Mouse (Mus musculus): ENCODE results near the gene Safb.

Safb gene

DNA sequence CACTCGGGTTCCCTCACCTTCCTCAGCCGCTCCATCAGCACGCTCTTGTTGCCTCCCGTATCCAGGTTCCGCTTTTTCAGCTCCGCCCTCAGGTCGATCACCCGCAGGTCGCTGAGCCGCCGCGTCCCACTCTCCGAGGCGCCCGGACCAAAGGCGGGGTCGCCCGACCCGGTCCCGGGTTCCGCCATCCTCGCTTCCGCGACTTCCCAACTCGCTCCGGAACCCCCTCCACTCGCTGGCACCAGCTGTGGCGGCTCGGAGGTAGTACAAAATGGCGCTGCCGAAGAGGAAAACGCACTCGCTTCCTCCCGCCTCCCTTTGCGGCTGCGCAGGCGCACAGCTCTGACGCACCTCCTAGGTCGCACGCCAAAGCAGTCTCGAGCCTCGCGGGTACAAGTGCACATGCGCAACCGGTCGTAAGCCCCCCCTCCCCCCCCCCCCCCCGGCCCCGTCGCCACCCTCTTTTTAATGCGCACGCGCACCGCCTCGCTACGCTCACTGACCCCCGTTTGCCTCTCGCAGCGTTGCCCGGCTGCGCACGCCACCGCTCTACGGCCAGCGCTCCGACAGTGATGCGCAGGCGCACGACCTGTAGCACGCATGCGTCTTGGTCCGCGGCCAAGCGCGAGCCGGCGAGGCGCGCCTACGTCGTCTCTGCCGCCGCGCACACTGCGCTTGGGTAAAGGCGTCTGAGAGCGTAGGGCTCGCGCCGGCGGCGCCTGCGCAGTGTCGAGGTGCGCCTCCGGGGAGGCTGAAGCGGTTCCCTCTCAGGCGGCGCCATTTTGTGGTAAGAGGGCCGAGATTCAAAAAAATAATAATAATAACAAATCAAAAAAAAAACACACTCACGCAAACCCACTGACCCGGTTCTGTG lies at the start of gene Safb, which contains the start of gene Safb2:
Safb (plus strand) TSS at position 569 of the 874 bp plus-strand sequence.
Safb2 (minus strand) TSS at position 329 of the 874 bp plus-strand sequence.
- peak; percentile 100 for DNase-seq (ENCODE audit: low read depth, low spot score)

DNA sequence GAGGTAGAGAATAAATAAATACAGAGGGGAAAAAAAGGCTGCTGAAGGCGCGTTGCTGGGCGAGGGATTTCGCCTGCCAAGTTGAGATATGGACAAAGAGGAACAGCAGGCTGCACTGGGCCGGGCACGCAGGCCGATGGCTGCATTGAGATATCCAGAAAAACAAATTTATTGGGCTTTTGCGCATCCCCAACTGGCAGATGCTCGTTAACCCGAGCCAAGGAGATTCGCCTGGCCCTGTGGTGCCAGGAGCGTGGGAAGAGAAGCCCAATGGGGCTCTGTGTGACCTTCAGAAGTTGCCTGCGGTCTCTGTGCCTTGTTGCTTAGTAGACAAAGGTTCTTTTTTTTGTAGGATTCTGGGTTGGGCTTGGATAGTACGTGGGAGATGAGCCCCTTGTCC lies 48.4 kb upstream of the Safb start:
- peak; percentile 47 for DNase-seq (ENCODE audit: low read depth, low spot score)

DNA sequence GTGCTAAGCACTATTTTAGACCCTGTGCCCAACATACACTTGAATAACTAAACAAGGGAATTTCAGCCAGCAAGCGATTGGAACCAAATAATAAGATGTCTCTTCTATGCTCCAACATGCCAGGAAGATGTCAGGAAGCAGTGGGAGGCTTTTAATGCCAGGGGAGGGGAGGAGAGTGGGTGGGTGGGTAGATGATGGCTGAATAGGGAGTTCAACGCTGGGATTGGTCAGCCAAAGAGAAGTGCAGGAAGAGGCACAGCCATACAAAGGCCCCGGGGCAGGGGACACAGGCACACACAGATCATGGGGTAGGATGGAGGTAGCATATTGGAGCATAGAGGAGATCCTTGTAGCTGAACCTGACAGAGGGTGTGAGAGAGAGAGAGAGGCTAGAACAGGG lies 47.8 kb upstream of the Safb start:
- no peak for DNase-seq (ENCODE audit: low read depth, low spot score)

DNA sequence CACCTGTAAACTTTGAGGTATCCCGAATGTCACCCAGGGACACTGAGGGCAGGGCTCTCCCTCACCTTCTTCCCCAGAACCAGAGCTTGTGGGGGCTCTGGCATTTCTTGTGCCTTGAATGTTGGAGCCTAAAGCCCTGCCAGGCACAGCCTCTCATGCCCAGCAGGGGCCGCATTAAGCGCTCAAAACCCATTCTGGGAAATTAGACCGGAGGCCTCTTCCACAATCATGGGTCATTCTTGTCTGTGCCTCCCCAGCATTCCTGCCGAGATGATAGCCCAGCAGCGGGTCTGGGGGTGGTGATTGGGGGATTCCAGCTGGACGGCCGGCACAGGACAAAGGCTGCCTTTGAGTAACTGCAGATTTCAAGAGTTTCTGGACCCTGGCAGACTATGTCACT lies 46.7 kb upstream of the Safb start:
- no peak for DNase-seq (ENCODE audit: low read depth, low spot score)

DNA sequence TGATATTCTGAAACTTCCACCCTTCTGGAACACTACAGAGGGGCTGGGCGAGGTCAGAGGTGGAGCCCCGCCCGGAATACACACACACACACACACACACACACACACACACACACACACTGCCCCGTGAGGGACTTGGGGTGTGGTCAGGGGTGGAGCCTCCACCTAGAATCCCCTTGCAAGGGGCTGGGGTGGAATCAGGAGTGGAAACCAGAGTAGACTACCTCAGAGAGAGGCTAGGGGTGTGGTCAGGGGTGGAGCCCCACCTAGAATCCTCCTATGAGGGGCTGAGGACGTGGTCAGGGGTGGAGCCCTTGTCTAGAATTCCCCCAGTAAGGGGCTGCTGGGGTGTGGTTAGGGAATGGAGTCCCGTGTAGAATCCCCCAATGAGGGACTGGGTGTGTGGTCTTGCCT lies 44.1 kb upstream of the Safb start:
- no peak for DNase-seq (ENCODE audit: low read depth, low spot score)

DNA sequence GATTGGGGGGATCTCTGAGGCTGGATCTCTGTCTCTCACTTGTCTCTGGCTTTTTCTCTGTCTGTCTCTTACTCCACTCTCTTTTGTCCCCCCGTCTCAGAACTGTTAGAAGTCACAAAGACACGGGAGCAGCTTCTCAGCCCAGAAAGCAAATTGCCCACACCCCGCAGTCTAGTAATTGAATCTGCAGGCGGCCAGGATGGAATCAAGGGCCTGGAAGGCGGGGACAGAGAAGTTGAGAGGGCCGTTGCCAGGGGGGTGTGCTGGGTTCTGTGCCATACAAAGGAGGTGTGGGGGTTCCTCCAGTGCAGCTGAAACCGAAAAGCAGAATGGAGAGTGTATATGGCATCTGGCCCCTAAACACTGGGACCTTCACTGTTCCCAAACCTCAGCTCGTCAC lies 41.9 kb upstream of the Safb start:
- DNase-seq (ENCODE audit: low read depth, low spot score), result no peak

DNA sequence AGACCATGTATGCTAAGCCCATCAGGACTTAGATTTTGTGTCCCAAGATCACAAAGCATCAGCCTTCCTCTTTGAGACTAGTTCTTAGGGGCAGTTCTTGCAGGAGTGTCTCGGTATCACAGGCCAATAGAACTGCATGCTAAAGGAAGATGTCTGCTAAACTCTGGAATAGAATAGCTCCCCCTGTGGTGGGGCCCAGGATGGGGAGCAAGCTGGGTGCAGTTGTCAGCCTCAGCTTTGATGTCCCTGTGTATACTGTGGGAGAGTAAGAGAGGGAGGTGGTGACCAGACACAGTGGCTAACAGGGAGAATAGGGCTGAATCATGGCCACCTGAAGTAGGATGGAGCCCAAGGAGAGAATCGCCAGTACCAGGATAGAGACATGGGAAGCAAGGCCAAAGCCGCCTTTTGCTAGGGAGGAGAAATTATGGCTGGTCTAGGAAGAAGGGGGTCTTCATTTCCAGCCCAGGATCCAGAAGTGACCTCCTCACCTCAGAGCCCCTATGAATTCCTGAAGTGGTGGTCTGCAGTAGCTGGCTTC lies 40.9 kb upstream of the Safb start:
- no peak for DNase-seq (ENCODE audit: low read depth, low spot score)

DNA sequence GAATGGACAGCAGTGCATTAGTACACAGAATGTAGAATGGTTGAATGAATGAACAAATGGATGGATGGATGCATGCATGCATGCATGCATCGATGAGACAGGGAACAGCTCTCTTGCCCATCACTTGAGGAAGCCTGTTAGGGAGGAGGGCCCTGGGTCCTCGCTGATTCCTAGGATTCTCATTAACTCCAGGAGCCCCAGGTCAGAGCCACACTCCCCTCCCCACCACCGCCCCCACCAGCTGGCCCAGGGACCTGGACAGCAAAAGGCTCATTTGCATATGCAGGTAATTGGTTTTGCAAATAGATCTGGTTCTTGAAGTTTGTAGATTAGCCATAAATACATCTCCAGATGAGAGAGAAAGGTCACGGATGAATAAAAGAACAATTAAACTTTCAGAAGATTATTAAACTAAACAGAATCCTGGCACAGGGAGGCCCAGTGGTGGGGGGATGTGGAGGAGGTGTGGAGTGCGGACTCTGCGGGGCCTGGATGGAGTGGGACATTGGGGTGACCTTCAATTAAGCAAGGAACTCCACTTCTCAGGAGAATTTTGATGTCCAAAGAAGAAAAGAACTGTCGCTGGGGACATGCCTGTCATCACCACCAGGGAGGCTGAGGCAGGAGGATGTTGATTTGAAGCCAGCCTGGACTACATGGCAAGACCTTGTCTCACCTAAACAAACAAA lies 39.8 kb upstream of the Safb start:
- DNase-seq (ENCODE audit: low read depth, low spot score), result no peak

DNA sequence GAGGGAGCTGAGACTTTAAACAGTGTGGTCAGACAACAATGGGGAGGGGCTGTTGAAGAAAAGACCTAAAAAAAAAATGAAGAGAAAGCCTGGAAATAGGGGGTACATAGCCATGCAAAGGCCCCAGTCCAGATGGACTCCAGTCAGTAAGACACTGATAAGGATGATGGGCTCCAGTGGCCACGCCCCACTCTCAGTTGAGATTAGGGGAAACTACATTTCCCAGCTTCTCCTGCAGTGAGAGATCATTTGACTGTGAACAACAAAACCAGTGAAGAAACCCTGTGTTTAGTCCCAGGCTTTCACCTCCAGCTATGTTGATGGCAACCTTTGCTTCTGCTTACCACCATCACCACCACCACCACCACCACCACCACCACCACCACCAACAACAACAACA lies 38.7 kb upstream of the Safb start:
- DNase-seq (ENCODE audit: low read depth, low spot score), result no peak

DNA sequence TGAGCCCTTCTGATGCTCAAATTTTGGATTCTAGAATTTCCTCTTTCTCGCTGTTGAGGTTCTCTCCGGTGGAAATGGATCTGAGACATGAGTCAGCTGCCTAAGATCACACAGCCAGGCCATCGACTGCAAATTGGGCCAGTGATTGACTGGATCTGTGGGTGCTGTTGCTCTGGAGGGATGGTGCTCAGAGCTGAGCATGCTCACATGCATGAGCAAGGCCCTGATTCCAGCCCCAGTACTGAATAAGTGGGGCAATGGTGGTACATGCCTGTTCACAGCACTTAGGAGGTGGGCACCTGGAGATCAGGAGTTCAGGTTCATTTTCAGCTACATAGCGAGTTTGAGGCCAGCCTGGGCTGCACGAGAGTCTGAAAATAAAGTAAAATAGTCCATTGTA lies 38.0 kb upstream of the Safb start:
- DNase-seq (ENCODE audit: low read depth, low spot score), result peak; percentile 45

DNA sequence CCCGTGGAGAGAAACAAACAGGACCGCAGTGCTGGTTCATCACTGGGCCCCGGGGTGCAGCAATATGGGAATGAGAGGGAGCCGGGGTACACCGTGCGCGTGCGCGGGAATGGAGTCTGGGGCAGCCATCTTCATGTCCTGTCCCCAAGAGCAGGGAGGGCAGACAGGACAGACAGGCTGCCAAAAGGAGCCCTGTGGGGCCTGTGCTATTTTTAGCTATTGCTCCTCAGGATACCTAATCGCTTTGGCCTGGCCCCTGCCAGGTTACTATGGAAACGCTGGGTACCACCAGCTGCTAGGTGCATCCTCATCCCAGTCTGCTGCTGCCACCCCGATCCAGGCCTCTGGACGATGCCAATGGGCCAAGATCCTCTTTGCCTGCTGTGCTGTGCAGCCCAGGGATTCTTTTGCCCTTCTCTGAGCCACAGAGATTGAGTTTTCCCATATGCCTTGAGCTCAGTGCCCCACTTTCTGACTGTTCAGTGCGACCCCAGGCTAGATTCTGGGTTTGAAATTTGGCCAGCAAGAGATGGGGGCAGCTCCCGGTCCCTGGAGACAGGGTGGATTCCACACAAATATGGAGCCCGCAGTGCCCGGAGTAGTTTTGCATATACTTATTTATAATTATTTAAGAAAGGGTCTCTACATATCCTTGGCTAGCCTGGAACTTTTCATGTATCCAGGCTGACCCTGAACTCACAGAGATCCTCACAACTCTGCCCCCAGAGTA lies 37.3 kb upstream of the Safb start:
- peak; percentile 97 for DNase-seq (ENCODE audit: low read depth, low spot score)

DNA sequence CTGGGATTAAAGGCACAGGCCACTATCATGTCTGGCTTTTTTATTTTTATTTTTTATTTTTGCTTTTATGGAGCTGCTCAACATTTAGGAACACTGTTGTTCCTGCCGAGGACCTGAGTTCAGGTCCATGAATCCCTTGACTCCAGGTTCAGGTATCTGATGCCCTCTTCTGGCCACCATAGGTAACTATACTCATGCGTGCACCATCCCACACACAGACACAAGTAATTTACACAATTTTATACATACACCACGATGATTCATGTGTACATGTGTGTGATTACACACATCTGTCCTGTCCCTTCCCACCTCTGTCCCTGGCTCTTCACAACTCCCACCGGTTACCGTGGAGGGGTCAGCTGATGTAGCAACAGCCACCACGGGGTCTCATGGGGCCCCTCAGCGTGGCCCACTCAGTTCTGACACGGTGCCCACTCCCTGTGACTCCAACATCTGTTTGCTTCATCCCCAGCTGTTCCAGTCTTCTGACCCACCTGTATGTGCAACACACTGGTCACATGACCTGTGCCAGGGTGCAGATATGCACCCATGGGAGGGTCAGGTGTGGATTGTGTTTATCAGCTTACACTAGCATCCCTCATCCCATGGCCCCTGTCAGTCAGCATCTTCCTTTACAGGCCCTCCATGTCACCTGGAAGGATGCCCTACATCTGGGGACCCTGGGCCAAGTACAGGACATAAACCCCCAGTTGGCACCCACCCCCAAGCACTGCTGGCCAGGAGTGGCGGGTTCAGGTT lies 36.6 kb upstream of the Safb start:
- DNase-seq (ENCODE audit: low read depth, low spot score), result peak; percentile 40

DNA sequence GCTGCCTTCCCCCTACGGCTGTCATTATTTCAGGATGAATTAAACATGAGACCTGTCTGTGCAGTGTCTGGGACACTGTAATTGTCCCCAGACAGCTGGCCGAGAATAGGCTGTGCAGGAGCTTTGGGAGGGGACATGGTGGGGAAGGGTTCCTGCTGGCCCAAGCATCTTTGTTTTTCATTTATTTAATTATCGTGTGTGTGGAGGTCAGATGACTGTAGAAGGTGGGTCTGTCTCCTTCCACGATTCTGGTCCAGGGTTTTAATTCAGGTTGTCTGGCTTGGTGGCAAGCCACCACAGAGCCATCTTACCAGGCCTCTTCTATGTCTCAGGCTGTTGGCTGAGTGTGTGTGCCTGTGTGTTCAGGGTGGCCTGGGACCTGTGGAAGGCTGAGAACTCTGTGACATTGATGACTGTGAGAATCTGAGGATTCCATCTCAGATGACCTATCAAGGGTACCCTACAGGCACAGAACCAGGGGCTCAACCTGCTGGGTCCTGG lies 36.0 kb upstream of the Safb start:
- DNase-seq (ENCODE audit: low read depth, low spot score), result no peak

DNA sequence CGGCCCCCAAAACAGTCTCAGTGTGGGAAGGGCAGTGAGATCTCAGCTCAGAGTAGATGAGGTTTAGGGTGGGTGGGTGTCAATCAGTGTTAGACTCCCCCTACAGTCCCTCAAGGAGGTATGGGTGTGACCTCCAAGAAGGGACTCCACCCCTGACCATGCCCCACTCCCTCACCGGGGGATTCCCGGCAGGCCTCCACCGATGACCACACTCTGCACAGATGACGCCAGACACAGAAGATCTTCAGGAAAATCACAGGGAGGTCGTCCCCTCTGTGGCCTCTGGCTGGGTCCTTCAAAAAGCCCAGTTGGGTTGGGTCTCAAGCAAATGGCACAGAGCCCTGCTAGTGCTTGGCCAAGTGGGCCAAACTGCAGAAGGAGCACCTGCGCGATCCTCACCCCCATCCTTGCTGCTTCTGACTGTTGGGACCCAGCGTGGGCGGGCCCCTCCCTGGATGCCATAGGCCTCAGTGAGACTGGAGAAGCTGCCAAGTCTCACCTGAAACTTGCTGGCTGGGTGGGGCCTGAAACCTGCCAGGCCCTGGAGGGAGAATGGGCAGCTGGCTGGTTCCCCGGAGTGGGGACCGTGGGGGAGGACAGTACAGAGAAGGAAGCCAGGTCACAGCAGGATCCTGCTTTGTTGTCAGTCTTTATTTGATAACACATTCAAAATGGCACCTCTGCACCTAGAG lies 33.7 kb upstream of the Safb start:
- DNase-seq (ENCODE audit: low read depth, low spot score), result no peak

DNA sequence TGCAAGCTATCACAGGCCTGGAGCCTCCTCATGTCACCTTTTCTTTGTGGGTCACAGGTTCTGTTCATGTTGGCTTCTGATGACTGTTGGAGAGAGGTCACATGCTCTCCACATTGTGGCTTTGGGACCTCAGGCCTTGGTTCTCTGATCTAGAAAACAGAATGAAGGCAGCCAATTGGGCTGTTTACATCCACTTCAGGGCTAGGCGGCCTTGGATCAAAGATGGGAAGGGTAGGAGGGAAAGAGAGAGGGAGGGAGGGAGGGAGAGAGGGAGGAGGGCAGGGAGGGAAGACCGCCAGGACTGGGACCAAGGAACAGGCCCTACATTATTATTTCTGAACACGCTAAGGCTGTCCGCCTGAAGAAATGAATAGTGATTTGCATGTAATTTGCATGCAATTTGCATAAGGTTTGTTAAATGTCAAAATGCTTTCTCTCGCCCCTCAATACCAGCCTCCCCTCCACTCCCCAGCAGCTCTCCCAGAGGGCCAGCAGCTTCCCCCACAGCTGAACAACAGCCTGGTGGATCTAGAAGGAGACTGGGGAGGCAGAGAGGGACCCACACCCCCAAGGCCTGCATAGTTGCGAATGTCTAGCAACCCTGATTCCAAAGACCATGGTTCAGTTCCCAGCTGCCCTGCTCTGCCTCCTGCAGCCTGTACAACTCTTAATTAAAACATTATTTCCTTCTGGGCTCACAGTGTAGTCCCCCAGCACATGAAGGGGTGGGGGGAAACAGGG lies 32.6 kb upstream of the Safb start:
- peak; percentile 49 for DNase-seq (ENCODE audit: low read depth, low spot score)

DNA sequence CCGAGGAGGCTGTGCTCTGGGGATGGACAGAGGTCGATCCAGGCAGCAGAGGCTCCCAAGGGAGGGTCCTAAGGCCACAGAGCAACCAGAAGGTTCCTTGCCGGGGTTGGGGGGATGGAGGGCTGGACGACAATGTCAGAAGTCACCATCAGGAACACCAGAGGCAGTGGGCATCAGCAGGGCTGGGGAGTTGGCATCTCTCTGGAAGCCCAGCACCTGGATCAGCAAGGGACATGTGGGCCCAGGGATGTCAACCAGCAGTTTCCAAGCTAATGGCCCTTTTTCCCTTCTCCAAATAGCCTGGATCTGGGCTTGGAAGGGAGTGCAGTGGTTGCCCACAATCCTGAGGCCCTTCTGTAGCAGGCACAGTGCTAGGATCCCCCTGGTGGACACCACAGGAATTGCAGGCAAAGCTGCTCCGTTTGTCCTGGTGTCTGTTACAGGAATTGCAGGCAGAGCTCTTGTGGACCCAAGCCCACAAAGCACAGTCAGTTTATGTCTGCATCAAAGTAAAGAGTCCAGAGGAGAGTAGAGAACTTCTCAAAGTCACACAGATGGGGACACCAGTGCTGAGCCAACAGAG lies 31.8 kb upstream of the Safb start:
- DNase-seq (ENCODE audit: low read depth, low spot score), result peak; percentile 87

DNA sequence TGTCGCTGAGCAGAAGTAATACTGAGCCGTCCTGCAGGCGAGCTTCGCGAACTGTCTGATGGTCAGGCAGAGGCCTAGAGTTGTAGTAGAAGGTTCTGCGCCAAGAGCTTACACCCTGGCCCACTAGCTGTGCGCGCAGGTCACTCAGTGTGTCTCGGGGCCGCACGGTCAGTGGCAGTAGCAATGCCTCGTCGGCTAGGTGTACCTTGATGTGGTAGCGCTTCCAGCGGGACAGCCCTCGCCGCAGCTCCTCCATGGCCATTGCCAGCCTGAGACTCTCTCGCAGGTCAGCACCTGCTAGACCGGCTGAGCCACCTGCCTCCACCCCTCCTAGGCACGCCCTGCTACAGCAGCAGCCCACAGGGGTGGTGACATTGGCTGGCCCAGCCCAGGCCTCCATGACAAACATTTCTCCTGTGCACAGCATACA lies 30.5 kb upstream of the Safb start, which contains the start of gene Gm20219:
Gm20219 (minus strand) TSS at position 266 of the 430 bp plus-strand sequence.
- no peak for DNase-seq (ENCODE audit: low read depth, low spot score)

DNA sequence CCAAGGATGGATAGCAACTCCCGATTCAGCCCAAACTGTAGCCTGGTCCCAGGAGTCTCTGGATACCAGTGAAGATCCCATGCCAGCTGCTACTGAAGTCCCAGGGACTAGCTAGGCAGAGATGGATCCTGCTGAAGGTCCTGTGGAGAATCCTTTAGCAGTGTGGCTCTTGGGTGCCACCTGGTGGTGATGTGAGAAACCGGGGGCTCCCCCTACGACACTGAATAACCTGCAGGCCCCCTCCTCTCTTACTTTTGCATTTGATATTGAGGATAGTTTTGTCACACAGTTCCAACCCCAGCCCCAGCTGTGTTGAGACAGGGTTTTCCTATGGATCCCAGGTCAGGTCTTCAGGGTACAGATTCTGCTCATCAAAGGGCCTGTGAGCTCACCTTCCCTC lies 26.2 kb upstream of the Safb start:
- peak; percentile 82 for DNase-seq (ENCODE audit: low read depth, low spot score)

DNA sequence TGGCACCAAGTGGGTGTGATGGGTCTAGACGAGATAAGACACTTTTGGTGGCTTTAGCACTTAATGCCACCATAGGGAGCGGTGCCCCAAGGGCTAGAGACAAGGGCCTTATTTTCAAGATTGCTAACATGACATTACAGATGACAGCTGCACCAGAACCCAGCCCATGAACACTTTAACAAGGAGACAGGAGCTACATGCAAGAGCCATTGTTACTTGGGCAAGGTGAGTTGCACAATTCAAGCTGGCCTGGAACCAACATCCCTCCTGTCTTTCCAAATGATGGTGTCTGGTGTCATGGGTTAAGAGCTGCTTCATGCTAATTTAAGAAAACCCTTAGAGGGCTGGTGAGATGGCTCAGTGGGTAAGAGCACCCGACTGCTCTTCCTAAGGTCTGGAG lies 25.2 kb upstream of the Safb start:
- no peak for DNase-seq (ENCODE audit: low read depth, low spot score)
